Mouse (Mus musculus) hindbrain, embryonic 11.5 days (tissue): ENCODE data around the gene Resp18. TPM values are rescaled to one million over a fixed set of nuclear protein-coding genes. Genes with fewer than 3 reads are reported as not detected.

Experiments used
- ATAC-seq: fragments of 200-750 bp; cut with Nextera tagmentation; 2 replicates; pipeline ENCODE4 v1.8.0; 2017; ENCODE audit warnings: mild to moderate bottlenecking, moderate TSS enrichment, moderate library complexity; ENCODE audit not compliant: low FRiP score
- DNase-seq: peaks from one replicate; pipeline ENCODE4 v3.0.0-alpha.2; 2015; ENCODE audit warnings: low spot score
- H3K27ac ChIP-seq: fragments of 300-500 bp; sonication (generic); 2 replicates; pipeline ENCODE4 v1.5.1; 2014; ENCODE audit warnings: mild to moderate bottlenecking, low read depth, low read length
- H3K27me3 ChIP-seq: fragments of 300-500 bp; sonication (generic); 2 replicates; pipeline ENCODE4 v1.6.1; 2014; ENCODE audit warnings: mild to moderate bottlenecking, low read length, moderate library complexity, mixed read lengths; ENCODE audit not compliant: control insufficient read depth, insufficient read depth
- H3K36me3 ChIP-seq: fragments of 300-500 bp; sonication (generic); 2 replicates; pipeline ENCODE4 v1.6.1; 2014; ENCODE audit warnings: mild to moderate bottlenecking, low read length, moderate library complexity, mixed read lengths; ENCODE audit not compliant: control insufficient read depth, insufficient read depth
- H3K4me1 ChIP-seq: fragments of 300-500 bp; sonication (generic); replicated peaks from 2 replicates; pipeline ENCODE4 v1.6.1; 2014; ENCODE audit warnings: low read length, mixed read lengths; ENCODE audit not compliant: control insufficient read depth, insufficient read depth
- H3K4me2 ChIP-seq: fragments of 300-500 bp; sonication (generic); replicated peaks from 2 replicates; pipeline ENCODE4 v1.6.1; 2014; ENCODE audit warnings: mild to moderate bottlenecking, low read depth, low read length
- H3K4me3 ChIP-seq: fragments of 300-500 bp; sonication (generic); 2 replicates; pipeline ENCODE4 v1.5.1; 2014; ENCODE audit warnings: low read depth, low read length
- H3K9ac ChIP-seq: fragments of 300-500 bp; sonication (generic); 2 replicates; pipeline ENCODE4 v1.6.1; 2014; ENCODE audit warnings: low read depth, low read length
- H3K9me3 ChIP-seq: fragments of 300-500 bp; sonication (generic); 2 replicates; pipeline ENCODE4 v1.6.1; 2016; ENCODE audit warnings: low read length; ENCODE audit not compliant: control insufficient read depth
- WGBS: fragments of 180-500 bp; shearing (Covaris S2); extraction: QIAGEN DNeasy Blood & Tissue Kit; methylation state at CpG from one replicate; pipeline ENCODE4 v1.1.7; 2014; 5-methylcytosine and 5-hydroxymethylcytosine counted together
- polyA plus RNA-seq: library from polyadenylated mRNA; unstranded; fragments of >200 nt; fragmentation: Nextera tagmentation; extraction: Ambion mirVana; gene quantifications from 2 replicates; pipeline ENCODE4 v1.2.1, GENCODE M21; 2014

Resp18 gene
- polyA plus RNA-seq, 1 experiment from 2014 or later = 32.3 TPM

DNA sequence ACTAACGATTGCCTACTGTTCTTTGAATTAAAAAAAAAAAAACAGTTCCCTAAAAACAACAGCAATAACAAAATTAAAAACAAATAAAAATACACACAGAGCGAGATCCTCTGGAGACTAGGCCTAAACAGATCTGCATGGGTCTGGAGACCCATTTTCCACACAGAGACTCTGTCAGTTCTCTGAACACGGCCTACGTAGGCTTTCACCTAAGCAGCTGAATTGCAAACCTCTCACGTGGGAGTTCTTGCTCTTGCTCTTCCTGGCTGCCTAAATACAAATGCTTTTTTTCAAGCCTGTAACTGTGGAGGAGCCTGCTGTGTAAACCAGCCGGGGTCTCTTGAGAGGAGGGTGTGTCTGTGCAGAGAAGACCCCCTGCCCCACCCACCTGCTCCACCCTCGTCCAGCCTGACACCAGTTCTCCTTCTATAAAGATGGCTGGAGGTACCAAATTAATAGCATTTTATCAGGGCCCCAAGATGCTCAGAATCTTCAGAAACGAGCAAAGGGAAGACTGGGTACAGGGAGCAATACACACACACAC, 11.7 kb upstream of the Resp18 start:
- no peaks in the 10 kb centered on the region for H3K36me3 ChIP-seq
- no peak overlapping the region for H3K4me2 ChIP-seq
- H3K27ac ChIP-seq = peak overlapping the region; percentile 83
- WGBS = 49% methylated on average over 8 of the region's 8 CpGs
- peaks cover 9% of the 10 kb centered on the region; the same call in 1 of the 2 replicates for H3K4me1 ChIP-seq
- no peak for DNase-seq
- ATAC-seq = peak; percentile 49; the same call in 1 of the 2 replicates
- H3K4me3 ChIP-seq = no peak overlapping the region
- no peaks in the 10 kb centered on the region for H3K27me3 ChIP-seq
- no peak overlapping the region for H3K9ac ChIP-seq
- no peaks in the 10 kb centered on the region for H3K9me3 ChIP-seq

DNA sequence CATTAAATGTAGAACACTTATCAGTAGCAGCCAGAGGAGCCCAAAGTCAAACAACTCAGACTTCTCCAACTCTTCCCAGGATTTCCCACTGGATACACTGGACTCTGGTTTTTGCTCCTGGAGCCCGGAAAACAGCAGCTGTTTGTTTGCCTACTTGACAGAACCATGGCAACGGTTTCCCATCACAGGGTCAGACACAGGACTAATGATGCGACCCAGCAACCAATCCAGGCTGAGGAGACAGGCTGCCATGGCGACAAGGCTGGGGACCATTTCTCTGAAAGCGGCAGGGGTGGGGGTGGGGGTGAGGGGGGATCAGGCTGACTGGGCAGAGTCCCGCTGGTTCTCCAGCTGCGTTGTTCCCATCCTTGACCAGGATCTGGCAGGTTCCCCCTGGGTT, 11.2 kb upstream of the Resp18 start:
- Histone ChIP-seq H3K27me3 (no peaks in the 10 kb centered on the region), H3K4me1 (peaks cover 9% of the 10 kb centered on the region; the same call in 1 of the 2 replicates), H3K9me3 (no peaks in the 10 kb centered on the region), H3K27ac (peak overlapping the region; percentile 83), H3K4me3 (no peak overlapping the region), H3K9ac (no peak overlapping the region), H3K36me3 (no peaks in the 10 kb centered on the region), H3K4me2 (no peak overlapping the region)
- 5% methylated on average over 7 of the region's 7 CpGs for WGBS
- DNase-seq (peak; percentile 82), ATAC-seq (peak; percentile 94)

DNA sequence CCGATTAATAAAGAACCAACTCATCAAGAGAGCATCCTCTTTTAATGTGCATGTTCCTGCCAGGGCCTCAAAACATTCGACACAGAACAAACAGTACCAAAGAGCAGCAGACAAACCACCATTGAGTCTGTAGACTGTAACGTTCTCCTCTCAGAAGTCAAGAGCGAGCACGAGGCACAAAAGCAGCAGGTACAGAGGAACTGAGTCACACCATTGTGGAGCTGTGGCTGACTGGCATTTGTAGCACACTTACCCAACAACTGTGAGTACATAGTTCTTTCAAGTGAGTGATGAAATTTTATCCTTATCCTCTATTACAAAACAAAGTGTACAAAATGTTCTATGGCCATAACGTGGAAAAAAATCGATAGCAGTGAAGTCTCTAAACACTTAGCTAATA, 6.7 kb upstream of the Resp18 start:
- Histone ChIP-seq H3K27me3 (no peaks in the 10 kb centered on the region), H3K4me1 (peaks cover 4% of the 10 kb centered on the region; the same call in 1 of the 2 replicates), H3K36me3 (no peaks in the 10 kb centered on the region), H3K4me3 (no peak overlapping the region), H3K9ac (no peak overlapping the region), H3K27ac (no peak overlapping the region), H3K4me2 (no peak overlapping the region), H3K9me3 (no peaks in the 10 kb centered on the region)
- no peak for ATAC-seq
- DNase-seq = no peak
- 85% methylated on average over 7 of the region's 7 CpGs for WGBS

DNA sequence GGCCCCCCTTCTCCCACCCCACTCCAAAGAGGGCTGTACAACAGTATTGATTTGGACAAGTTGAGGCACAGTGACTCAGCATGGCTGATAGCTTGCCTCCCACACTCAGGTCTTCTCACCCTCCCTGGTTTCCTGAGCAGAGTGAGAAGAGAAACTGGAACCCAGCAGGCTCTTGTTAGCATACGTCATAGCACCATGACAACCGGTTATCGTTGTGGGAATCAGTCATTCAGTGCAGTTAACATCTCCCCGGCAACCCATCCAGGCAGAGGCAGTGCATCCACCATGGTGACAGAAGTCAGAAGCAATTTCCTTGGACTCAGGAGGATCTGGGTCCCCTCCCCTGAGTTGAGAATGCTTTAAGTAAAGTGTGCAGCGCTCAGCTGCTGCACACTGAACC, 4.8 kb upstream of the Resp18 start:
- Histone ChIP-seq H3K4me1 (no peaks in the 10 kb centered on the region), H3K4me3 (no peak overlapping the region), H3K9me3 (no peaks in the 10 kb centered on the region), H3K36me3 (no peaks in the 10 kb centered on the region), H3K4me2 (no peak overlapping the region), H3K9ac (no peak overlapping the region), H3K27me3 (peaks cover 10% of the 10 kb centered on the region; the same call in 1 of the 2 replicates), H3K27ac (no peak overlapping the region)
- ATAC-seq (no peak), DNase-seq (peak; percentile 23)
- 67% methylated on average over 5 of the region's 5 CpGs for WGBS

DNA sequence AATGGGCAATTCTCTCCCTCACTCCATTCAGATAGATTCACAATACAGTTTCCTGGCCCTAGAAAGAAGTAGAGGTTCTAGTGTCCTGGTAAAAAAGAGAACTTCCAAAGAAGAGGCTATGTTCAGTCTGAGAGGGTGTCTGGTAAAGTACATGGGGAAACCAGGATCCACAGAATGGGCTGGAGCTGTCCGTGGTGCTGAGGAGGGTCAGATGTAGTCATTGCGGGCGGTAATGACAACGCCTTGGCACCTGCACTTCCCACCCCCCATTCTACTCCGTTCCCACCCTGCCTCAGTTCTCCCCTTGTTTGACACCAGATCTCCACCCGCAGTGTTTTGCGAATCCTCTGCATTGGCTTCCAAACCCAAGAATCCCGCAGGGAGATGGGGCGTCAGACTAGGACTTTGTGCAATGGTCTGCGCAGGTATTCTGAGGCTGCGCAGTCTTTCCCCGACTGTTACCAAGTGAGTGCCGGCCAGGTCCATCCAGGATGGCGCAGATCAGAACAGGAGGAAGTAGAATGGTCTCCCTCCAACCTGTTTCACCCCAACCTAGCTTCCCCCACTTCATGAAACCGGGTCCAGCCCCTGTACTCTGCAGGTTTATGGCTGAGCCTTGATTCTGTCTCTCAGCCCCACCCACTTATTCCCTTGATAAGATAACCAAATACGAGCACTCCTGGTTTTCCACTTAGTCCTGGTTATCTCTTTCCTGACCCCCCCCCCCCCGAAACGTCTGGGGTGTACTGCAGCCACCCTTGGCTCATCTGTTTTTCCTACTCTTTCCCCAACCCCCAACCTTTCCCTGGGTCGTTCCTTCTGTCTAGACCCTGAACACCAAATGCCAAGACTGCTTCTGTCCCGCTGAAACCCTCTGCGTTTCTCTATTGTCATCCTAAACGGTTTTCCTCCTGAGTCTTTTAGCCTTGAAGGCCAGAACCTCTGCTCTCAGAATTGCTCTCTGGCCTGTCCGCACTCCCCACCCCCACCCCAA, 723 bp downstream of the Resp18 start:
- no peaks in the 10 kb centered on the region for H3K4me1 ChIP-seq
- WGBS = 4% methylated on average over 23 of the region's 23 CpGs
- H3K4me3 ChIP-seq = peak overlapping the region; percentile 27
- peak overlapping the region; percentile 34 for H3K4me2 ChIP-seq
- ATAC-seq (no peak), DNase-seq (peak; percentile 75)
- peaks cover 19% of the 10 kb centered on the region; the same call in 1 of the 2 replicates for H3K27me3 ChIP-seq
- H3K27ac ChIP-seq = no peak overlapping the region
- H3K9ac ChIP-seq = peak overlapping the region; percentile 45; the same call in 1 of the 2 replicates
- no peaks in the 10 kb centered on the region for H3K36me3 ChIP-seq
- H3K9me3 ChIP-seq = no peaks in the 10 kb centered on the region

DNA sequence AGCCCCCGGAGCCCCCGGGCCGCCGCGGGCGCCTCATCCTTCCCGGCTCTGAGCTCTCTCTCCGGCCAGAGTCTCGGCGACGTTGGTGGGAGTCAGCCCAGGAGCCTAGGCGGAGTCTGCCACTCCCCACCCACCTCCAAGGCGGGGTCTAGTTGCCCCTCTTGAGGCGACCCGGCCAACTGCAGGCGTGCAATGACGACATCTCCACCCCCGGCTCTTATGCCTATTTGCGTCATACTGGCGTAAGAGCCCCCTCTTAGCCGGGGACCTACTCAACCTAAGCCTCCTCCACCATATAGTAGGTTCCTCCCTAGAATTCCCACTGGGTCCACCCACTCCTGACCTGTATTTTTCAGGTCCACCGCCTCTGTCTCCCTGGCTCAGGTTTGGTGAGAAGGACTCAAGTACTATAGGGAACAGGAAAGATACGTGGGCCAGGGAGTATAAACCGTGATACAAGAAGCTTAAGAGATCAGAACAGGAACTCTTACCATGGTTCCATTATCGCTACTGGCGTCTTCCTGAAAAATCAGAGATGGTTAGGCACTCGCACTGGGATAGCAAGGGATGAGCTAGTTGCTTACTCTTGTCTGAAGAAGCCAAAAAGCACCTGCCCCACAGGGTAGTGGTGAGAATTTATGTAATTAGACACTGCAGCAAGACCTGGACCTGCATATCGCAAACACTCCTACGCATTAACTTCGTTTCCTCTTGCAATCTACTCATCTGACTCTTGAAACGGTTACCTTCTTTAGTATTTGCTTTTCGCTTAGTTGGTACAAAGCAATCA, 13.9 kb downstream of the Resp18 start, which contains the start of gene Ptprn:
TSS of gene Ptprn (minus strand) at position 412 of the 790 bp plus-strand sequence.
- no peaks in the 10 kb centered on the region for H3K36me3 ChIP-seq
- 18% methylated on average over 22 of the region's 32 CpGs for WGBS

DNA sequence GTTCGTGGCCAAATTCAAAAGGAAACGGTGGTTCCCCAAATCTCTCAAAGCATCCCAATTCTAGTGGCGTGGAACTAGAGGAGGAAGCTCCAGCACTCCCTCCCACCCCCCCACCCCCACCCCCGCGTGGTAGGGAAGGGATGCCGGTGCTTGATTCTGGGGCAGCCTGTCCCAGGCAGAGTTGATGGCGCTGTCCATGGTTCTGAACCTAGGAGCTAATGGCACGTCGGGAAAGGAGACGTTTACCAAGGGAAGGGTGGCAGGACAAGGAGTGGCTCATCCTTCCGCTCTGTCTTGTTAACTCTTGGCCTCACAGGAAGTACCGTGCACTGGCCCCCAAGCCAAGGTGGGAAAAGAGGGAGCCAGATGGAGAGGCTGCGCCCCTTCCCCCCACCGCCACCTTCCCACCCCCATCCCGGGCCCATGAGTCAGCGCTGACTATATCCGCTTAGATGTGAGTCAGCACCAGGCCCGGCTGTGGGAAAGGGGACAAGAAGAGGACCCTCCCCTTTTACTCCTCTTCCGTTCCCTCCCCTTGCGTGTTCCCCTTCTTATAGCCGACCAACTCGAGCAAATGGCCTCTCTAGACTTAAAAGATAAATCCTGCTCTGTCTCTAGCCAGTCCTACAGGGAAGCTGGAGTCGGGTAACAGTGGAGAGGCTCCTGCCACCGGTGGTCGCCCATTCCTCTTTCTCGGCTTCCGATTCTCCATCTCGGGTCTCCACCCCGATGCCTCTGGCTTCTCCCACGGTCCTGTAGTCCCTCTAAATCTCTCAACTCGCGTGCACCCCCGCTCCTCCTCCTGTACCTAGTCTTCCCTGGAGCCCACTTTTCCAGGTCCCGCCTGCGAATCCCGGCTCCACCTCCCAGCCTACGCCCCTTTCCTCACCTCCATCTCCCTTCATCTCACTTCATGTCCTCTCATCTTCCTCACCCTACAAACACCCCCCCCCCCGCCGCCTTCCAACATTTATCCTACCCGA, 15.0 kb downstream of the Resp18 start:
- peak; percentile 79 for DNase-seq
- Histone ChIP-seq H3K9ac (peak overlapping the region; percentile 46; the same call in 1 of the 2 replicates), H3K9me3 (no peaks in the 10 kb centered on the region), H3K4me3 (peak overlapping the region; percentile 36), H3K27me3 (peaks cover 27% of the 10 kb centered on the region), H3K36me3 (no peaks in the 10 kb centered on the region), H3K27ac (no peak overlapping the region), H3K4me2 (peak overlapping the region; percentile 60), H3K4me1 (no peaks in the 10 kb centered on the region)
- WGBS = 2% methylated on average over 39 of the region's 40 CpGs
- peak; percentile 70 for ATAC-seq

More for the DNA sequence above, 13.9 kb downstream of the Resp18 start, which contains the start of gene Ptprn:
- ATAC-seq (peak; percentile 65), DNase-seq (peak; percentile 52)
- no peak within 1 kb of the TSS for H3K27ac ChIP-seq
- no peaks in the 10 kb centered on the region for H3K9me3 ChIP-seq
- peak within 1 kb of the TSS; percentile 36 for H3K4me3 ChIP-seq
- peak within 1 kb of the TSS; percentile 60 for H3K4me2 ChIP-seq
- H3K9ac ChIP-seq = peak within 1 kb of the TSS; percentile 46; the same call in 1 of the 2 replicates
- H3K4me1 ChIP-seq = no peaks in the 10 kb centered on the region
- H3K27me3 ChIP-seq = peaks cover 27% of the 10 kb centered on the region
